Mouse (Mus musculus): ENCODE data around the gene Tex12. TPM values are rescaled to one million over a fixed set of nuclear protein-coding genes. Genes with fewer than 3 reads are reported as not detected.

Tex12 gene
- total and polyA plus RNA-seq, 2 experiments from 2014 or later = not detected

DNA sequence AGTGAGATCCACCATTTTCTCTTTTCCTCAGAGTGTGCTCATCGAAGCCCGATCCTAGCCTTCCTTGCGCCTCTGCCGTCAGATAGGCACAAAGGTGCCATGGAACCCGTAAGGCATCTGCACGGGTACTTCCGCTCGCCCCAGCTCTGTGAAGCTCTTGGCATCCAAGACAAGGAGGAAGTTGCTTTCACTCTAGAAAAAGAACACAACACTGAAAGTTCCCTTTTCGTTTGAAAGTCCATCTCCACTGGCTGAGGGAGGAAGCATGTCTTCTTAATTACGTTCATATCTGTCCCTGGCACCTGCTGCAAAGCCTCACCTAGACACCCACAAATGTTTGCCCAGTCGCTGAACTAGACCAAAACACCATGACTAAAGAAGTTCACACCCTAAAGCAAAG lies 27.8 kb downstream of the Tex12 start:
- ATAC-seq (ENCODE audit: insufficient read depth, low read depth) (no peak), DNase-seq (ENCODE audit: low spot score) (no peak)
- H3K36me3 ChIP-seq (replicated peaks; ENCODE audit: control insufficient read depth, insufficient read depth, low read length) = no peaks in the 10 kb centered on the region
- no peak overlapping the region for H3K27ac ChIP-seq (ENCODE audit: low read depth)
- TF ChIP-seq CTCF (IDR thresholded peaks at IDR 0.05; ENCODE audit: low read depth) (no peak), EP300 (IDR thresholded peaks at IDR 0.05; ENCODE audit: low read depth) (no peak)
- H3K27me3 ChIP-seq (ENCODE audit: control insufficient read depth, insufficient read depth, low read length) = no peaks in the 10 kb centered on the region
- H3K9ac ChIP-seq (replicated peaks; ENCODE audit: low read depth, low read length) = no peak overlapping the region
- H3K4me2 ChIP-seq (ENCODE audit: low read depth, low read length) = no peak overlapping the region
- no peaks in the 10 kb centered on the region for H3K9me3 ChIP-seq (replicated peaks; ENCODE audit: control insufficient read depth, low read length)
- 74% methylated on average over 11 of the region's 11 CpGs for WGBS
- no peaks in the 10 kb centered on the region for H3K4me1 ChIP-seq (ENCODE audit: control insufficient read depth, insufficient read depth)
- H3K4me3 ChIP-seq (ENCODE audit: low read depth, low read length) = no peak overlapping the region

DNA sequence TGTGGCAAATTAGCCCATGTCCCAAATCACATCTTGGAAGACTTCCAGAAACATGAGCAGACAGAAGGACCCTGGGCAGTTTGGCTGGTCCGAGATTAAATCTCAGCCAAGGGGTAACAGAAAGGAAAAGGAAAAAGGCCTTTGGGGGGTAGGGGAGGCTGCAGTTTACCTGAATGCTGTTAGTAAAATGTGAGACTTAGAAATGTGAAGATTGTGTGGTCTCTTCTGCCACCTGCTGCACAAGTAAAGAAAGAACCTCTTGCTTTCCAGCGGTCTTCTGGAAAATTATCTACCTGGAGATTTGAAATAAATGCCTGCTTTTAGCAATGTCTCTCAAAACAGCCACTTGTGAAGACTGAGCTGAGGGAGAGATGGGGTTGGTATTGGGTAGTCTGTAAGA lies 30.2 kb downstream of the Tex12 start:
- ATAC-seq (ENCODE audit: insufficient read depth, low read depth) (no peak), DNase-seq (ENCODE audit: low spot score) (peak; percentile 41)
- 18% methylated on average over 2 of the region's 2 CpGs for WGBS
- Histone ChIP-seq H3K4me1 (ENCODE audit: control insufficient read depth, insufficient read depth) (peaks cover 8% of the 10 kb centered on the region; the same call in 1 of the 2 replicates), H3K27ac (ENCODE audit: low read depth) (no peak overlapping the region), H3K36me3 (replicated peaks; ENCODE audit: control insufficient read depth, insufficient read depth, low read length) (no peaks in the 10 kb centered on the region), H3K9ac (replicated peaks; ENCODE audit: low read depth, low read length) (no peak overlapping the region), H3K9me3 (replicated peaks; ENCODE audit: control insufficient read depth, low read length) (no peaks in the 10 kb centered on the region), H3K27me3 (ENCODE audit: control insufficient read depth, insufficient read depth, low read length) (no peaks in the 10 kb centered on the region), H3K4me3 (ENCODE audit: low read depth, low read length) (no peak overlapping the region), H3K4me2 (ENCODE audit: low read depth, low read length) (no peak overlapping the region)
- TF ChIP-seq EP300 (IDR thresholded peaks at IDR 0.05; ENCODE audit: low read depth) (no peak), CTCF (IDR thresholded peaks at IDR 0.05; ENCODE audit: low read depth) (peak; percentile 50)

DNA sequence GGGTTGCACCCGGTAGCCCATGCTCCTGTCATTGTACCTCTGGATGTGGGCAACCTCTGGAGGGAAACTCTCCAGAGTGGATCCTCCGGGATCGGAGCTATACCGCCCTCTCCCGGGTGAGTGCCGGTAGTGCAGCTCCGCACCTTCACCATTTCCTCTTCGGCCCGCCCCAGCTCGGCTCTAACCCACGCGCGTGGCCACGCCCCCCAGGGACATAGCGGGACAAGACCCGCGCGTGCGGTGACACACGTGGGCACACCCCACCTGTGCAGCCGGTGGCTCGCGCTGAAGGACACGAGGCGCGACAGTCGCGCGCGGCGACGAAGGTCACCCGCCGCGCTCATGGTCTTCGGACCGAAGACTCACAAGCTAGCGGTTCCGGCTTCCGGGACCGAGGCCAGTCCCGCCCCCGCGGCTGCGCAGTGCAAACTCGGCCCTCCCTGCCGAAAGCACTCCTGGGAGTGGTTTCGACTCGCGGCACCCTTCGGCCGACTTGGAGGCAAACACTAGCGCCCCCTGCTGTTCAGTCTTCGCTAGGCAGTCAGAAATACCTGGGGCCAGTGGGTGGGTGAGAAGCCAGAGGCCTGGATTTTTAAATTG lies 32.7 kb downstream of the Tex12 start, which contains the start of gene Pts:
TSS of gene Pts (minus strand) at position 432 of the 600 bp plus-strand sequence.
- Histone ChIP-seq H3K4me3 (ENCODE audit: low read depth, low read length) (peak within 1 kb of the TSS; percentile 76), H3K9me3 (replicated peaks; ENCODE audit: control insufficient read depth, low read length) (no peaks in the 10 kb centered on the region), H3K9ac (replicated peaks; ENCODE audit: low read depth, low read length) (peak within 1 kb of the TSS; percentile 65), H3K4me1 (ENCODE audit: control insufficient read depth, insufficient read depth) (peaks cover 8% of the 10 kb centered on the region; the same call in 1 of the 2 replicates), H3K36me3 (replicated peaks; ENCODE audit: control insufficient read depth, insufficient read depth, low read length) (0 out of 2 replicates have a peak, but pooled peaks cover 3% of the 10 kb centered on the region), H3K27ac (ENCODE audit: low read depth) (peak within 1 kb of the TSS; percentile 86), H3K27me3 (ENCODE audit: control insufficient read depth, insufficient read depth, low read length) (no peaks in the 10 kb centered on the region), H3K4me2 (ENCODE audit: low read depth, low read length) (peak within 1 kb of the TSS; percentile 68)
- peak; percentile 95 for TF ChIP-seq CTCF (IDR thresholded peaks at IDR 0.05; ENCODE audit: low read depth)
- TF ChIP-seq EP300 (IDR thresholded peaks at IDR 0.05; ENCODE audit: low read depth) = peak; percentile 54; the same call in 1 of the 2 replicates
- under 1% methylated on average over 54 of the region's 54 CpGs for WGBS
- DNase-seq (ENCODE audit: low spot score) (peak; percentile 98), ATAC-seq (ENCODE audit: insufficient read depth, low read depth) (peak; percentile 100)

DNA sequence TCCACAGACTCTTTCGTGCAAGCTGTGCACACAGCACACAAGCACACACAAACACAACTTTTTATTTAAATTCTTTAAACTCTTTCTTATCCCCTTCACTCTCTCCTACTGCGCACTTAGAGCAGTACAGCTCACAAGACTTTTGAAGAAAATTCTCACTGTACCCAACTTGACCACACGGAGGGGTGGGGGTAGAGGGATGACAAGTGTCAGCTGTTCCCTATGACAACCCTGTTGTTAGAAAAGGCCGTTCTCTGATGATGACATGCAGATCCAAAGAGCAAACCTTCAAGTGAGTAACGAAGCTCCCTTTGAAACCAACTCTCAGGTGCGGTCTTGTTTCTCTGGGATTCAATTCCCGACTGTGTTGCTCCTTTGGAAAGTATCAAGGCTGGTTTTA lies 33.3 kb downstream of the Tex12 start:
- Histone ChIP-seq H3K27me3 (ENCODE audit: control insufficient read depth, insufficient read depth, low read length) (no peaks in the 10 kb centered on the region), H3K4me3 (ENCODE audit: low read depth, low read length) (peak overlapping the region; percentile 76), H3K27ac (ENCODE audit: low read depth) (no peak overlapping the region), H3K9me3 (replicated peaks; ENCODE audit: control insufficient read depth, low read length) (no peaks in the 10 kb centered on the region), H3K4me1 (ENCODE audit: control insufficient read depth, insufficient read depth) (peaks cover 8% of the 10 kb centered on the region; the same call in 1 of the 2 replicates), H3K36me3 (replicated peaks; ENCODE audit: control insufficient read depth, insufficient read depth, low read length) (0 out of 2 replicates have a peak, but pooled peaks cover 3% of the 10 kb centered on the region), H3K9ac (replicated peaks; ENCODE audit: low read depth, low read length) (peak overlapping the region; percentile 65), H3K4me2 (ENCODE audit: low read depth, low read length) (peak overlapping the region; percentile 68)
- WGBS = 28% methylated on average over 7 of the region's 7 CpGs
- DNase-seq (ENCODE audit: low spot score) (no peak), ATAC-seq (ENCODE audit: insufficient read depth, low read depth) (no peak)
- TF ChIP-seq EP300 (IDR thresholded peaks at IDR 0.05; ENCODE audit: low read depth) (no peak), CTCF (IDR thresholded peaks at IDR 0.05; ENCODE audit: low read depth) (no peak)

DNA sequence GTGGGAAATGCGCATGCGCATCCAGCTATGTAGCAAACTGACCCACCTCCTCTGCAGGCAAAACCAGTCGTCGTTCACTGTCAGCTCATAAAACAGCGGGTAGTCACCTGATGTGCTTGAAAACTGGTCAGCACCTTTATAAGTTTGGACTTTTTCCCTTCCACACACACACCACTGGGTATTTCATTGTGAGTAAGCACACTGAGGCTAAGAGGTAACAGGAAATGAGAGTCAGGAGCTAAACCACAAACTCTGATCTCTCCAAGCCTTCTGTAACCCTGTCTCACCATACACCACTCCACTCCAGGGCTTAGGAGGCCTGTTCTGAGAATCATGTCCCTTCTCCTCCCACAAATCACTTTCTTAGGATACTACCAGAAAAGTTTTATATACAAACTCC lies 35.5 kb downstream of the Tex12 start:
- TF ChIP-seq EP300 (IDR thresholded peaks at IDR 0.05; ENCODE audit: low read depth) (no peak), CTCF (IDR thresholded peaks at IDR 0.05; ENCODE audit: low read depth) (no peak)
- Histone ChIP-seq H3K9ac (replicated peaks; ENCODE audit: low read depth, low read length) (no peak overlapping the region), H3K4me1 (ENCODE audit: control insufficient read depth, insufficient read depth) (peaks cover 8% of the 10 kb centered on the region; the same call in 1 of the 2 replicates), H3K36me3 (replicated peaks; ENCODE audit: control insufficient read depth, insufficient read depth, low read length) (peaks cover 19% of the 10 kb centered on the region), H3K4me2 (ENCODE audit: low read depth, low read length) (no peak overlapping the region), H3K27ac (ENCODE audit: low read depth) (no peak overlapping the region), H3K27me3 (ENCODE audit: control insufficient read depth, insufficient read depth, low read length) (no peaks in the 10 kb centered on the region), H3K4me3 (ENCODE audit: low read depth, low read length) (no peak overlapping the region), H3K9me3 (replicated peaks; ENCODE audit: control insufficient read depth, low read length) (no peaks in the 10 kb centered on the region)
- 77% methylated on average over 5 of the region's 5 CpGs for WGBS
- ATAC-seq (ENCODE audit: insufficient read depth, low read depth) = no peak
- no peak for DNase-seq (ENCODE audit: low spot score)

Data from heart, postnatal 0 days (tissue).